Mouse (Mus musculus) G1E (cell line): Measurements from ENCODE around the gene Osbpl7. TPM values are rescaled to one million over a fixed set of nuclear protein-coding genes. Genes with fewer than 3 reads are reported as not detected.
A peak's percentile ranks its signal among the peaks of the same experiment; 100 is the strongest.

Experiments used
- ATAC-seq: 2 replicates; pipeline ENCODE4 v1.8.0; 2016; ENCODE audit warnings: mild to moderate bottlenecking; ENCODE audit not compliant: insufficient number of reproducible peaks, poor library complexity, low FRiP score, severe bottlenecking; ENCODE audit errors: extremely low read depth
- DNase-seq: peaks from one replicate; pipeline ENCODE4 v3.0.0; 2012; ENCODE audit warnings: low spot score
- H3K27me3 ChIP-seq: 2 replicates; pipeline ENCODE4 v1.6.1; 2012; ENCODE audit warnings: mild to moderate bottlenecking, low read length, inconsistent platforms; ENCODE audit not compliant: insufficient read depth
- H3K36me3 ChIP-seq: replicated peaks from 2 replicates; pipeline ENCODE3; 2012; ENCODE audit warnings: mild to moderate bottlenecking, inconsistent platforms
- H3K4me1 ChIP-seq: 2 replicates; pipeline ENCODE4 v1.6.1; 2012; ENCODE audit warnings: low read depth, low read length, inconsistent platforms, mixed read lengths; ENCODE audit not compliant: insufficient read depth
- H3K4me3 ChIP-seq: 2 replicates; pipeline ENCODE4 v1.5.1; 2012; ENCODE audit warnings: low read depth, mild to moderate bottlenecking, inconsistent platforms, low read length, moderate library complexity, mixed read lengths
- H3K9me3 ChIP-seq: replicated peaks from 2 replicates; pipeline ENCODE4 v1.6.1; 2012; ENCODE audit warnings: inconsistent platforms
- CTCF ChIP-seq: IDR thresholded peaks from 2 replicates; pipeline ENCODE4 v1.5.1; 2012; ENCODE audit warnings: low read depth, low read length, inconsistent platforms, mixed read lengths
- GATA1 ChIP-seq: IDR thresholded peaks from 2 replicates; pipeline ENCODE4 v1.6.1; 2012; ENCODE audit warnings: borderline replicate concordance, low read length, inconsistent platforms, mixed read lengths
- GATA2 ChIP-seq: IDR thresholded peaks from 2 replicates; pipeline ENCODE4 v1.6.1; 2012; ENCODE audit warnings: low read depth, low read length, inconsistent platforms, borderline replicate concordance
- POLR2AphosphoS5 ChIP-seq: IDR thresholded peaks from 2 replicates; pipeline ENCODE4 v1.6.1; 2012; ENCODE audit warnings: low read depth, low read length, inconsistent platforms; ENCODE audit not compliant: insufficient replicate concordance
- TAL1 ChIP-seq: conservative IDR thresholded peaks from 2 replicates; pipeline ENCODE4 v1.6.1; 2012; ENCODE audit warnings: low read depth, low read length, inconsistent platforms, mixed read lengths
- polyA plus RNA-seq: library from polyadenylated mRNA; stranded (reverse); fragments of >175 nt; gene quantifications from 2 replicates; pipeline ENCODE4 v1.2.3, GENCODE M21; 2012
- total RNA-seq, 2 experiments: library from RNA; stranded (forward) in 1 of 2; stranded (reverse) in 1 of 2; fragments of 200-1000 nt in 1 of 2; fragments of >200 nt in 1 of 2; fragmentation: Nextera tagmentation in 1 of 2; gene quantifications; 2 replicates each; pipeline ENCODE4 v1.2.3; 2014 to 2017

The Osbpl7 gene
- total and polyA plus RNA-seq, 3 experiments = 9.7 to 29.7 (median 15.7) TPM

- Histone ChIP-seq H3K36me3 (no peaks in the 10 kb centered on the region), H3K4me3 (no peak overlapping the region), H3K4me1 (peaks cover 15% of the 10 kb centered on the region), H3K27me3 (peaks cover 79% of the 10 kb centered on the region), H3K9me3 (peaks cover 6% of the 10 kb centered on the region)
- no peak for ATAC-seq
- DNase-seq = no peak
- TF ChIP-seq GATA1 (no peak), TAL1 (no peak), CTCF (no peak), POLR2AphosphoS5 (no peak), GATA2 (no peak)
Observed at GRCm38 (mm10) chr11:97017696-97018582, 32.5 kb upstream of the Osbpl7 start.

DNA sequence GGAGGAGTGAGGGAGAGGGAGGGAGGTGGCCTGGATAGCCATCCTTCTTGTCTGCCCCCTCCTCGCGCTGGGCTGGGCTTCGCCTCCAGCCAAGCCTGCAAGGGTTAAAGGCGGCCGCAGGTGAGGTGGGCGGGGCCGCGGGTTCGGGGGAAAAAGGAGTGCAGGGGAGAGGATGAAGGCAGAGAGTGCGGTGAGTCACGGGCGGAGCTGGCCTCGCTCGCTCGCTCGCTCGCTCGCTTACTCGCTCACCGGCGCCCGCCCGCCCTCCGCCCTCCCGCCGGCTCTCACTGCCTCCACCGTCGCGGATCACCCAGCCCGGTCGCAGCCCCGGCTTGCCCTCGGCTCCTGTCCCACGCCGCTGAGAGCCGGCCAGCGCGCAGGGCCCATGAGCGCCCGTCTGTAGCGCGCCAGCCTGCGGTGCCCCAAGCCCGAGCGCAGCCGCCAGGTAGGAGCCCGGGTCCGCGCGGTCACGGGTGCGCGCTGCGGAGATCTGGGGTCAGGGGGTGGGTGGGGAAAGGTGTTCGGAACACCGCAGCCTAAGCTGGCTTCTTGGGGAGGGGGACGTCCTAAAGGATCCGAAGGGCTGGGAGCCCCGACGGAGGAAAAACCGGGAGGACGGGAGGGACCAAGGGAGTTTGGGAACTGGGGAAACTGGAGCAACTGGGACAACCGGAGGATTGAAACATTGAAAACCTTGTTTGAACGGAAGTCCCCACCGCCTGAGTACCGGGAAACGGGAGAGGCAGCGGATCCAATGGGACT lies 31.7 kb upstream of the Osbpl7 start:
- no peak for ATAC-seq
- peaks cover 82% of the 10 kb centered on the region for H3K27me3 ChIP-seq
- peaks cover 15% of the 10 kb centered on the region for H3K4me1 ChIP-seq
- peaks cover 6% of the 10 kb centered on the region for H3K9me3 ChIP-seq
- DNase-seq = no peak
- H3K36me3 ChIP-seq = no peaks in the 10 kb centered on the region
- H3K4me3 ChIP-seq = no peak overlapping the region
- TF ChIP-seq POLR2AphosphoS5 = no peak
- no peak for TF ChIP-seq GATA1
- TF ChIP-seq CTCF = no peak
- TF ChIP-seq GATA2 = no peak
- no peak for TF ChIP-seq TAL1

DNA sequence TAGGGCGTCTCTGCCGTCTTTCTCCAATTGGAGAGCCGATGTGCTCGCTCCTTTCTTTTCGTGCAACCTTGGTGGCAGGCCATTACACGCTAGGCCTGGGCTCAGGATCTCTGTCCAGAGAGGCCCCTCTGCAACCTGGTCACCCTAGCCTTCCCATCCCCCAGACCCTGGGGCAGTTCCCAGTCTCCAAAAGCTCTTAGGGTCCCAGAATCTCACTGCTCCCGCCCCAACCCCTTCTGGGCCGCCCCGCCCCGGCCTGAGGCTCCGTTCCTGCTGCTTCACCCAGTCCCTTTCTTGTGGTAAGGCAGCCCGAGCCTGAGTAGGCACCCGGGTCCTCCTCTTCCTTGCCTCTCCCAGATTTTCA lies 31.1 kb upstream of the Osbpl7 start:
- no peak for TF ChIP-seq POLR2AphosphoS5
- TF ChIP-seq GATA1 = no peak
- TF ChIP-seq CTCF = no peak
- TF ChIP-seq TAL1 = no peak
- TF ChIP-seq GATA2 = no peak
- peaks cover 18% of the 10 kb centered on the region for H3K4me1 ChIP-seq
- peaks cover 85% of the 10 kb centered on the region for H3K27me3 ChIP-seq
- H3K9me3 ChIP-seq = peaks cover 6% of the 10 kb centered on the region
- H3K36me3 ChIP-seq = no peaks in the 10 kb centered on the region
- ATAC-seq (no peak), DNase-seq (no peak)
- H3K4me3 ChIP-seq = no peak overlapping the region

DNA sequence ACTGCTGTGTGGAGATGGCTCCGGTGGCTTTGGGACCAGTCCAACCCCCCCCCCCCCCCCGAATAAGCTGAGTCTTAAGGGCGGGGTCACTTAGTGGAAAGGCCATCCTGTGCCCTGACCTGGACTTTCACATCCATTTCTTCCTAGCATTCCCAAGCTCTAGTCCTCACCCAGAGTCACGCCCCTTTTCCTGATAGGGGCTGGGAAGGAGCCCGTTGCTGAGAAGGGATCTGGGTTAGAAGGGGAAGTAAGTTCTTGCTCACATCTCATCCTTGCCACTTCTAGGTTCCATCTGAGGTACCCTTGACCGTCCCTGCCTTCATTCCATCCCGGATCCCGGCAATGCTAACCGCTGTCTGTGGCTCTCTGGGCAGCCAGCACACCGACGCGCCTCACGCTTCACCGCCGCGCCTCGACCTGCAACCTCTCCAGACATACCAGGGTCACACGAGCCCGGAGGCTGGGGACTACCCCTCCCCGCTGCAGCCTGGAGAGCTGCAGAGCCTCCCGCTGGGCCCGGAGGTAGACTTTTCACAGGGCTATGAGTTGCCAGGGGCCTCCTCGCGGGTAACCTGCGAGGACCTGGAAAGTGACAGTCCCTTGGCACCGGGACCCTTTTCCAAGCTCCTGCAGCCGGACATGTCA lies 29.2 kb upstream of the Osbpl7 start:
- ATAC-seq = no peak
- peaks cover 6% of the 10 kb centered on the region for H3K9me3 ChIP-seq
- peaks cover 82% of the 10 kb centered on the region for H3K27me3 ChIP-seq
- H3K4me3 ChIP-seq = no peak overlapping the region; the same call in 1 of the 2 replicates
- H3K36me3 ChIP-seq = no peaks in the 10 kb centered on the region
- H3K4me1 ChIP-seq = peaks cover 34% of the 10 kb centered on the region
- no peak for DNase-seq
- TF ChIP-seq GATA1 (no peak), GATA2 (no peak), TAL1 (no peak), CTCF (no peak), POLR2AphosphoS5 (no peak)

- TF ChIP-seq GATA2 (no peak), TAL1 (no peak), CTCF (no peak), GATA1 (no peak), POLR2AphosphoS5 (no peak)
- peaks cover 77% of the 10 kb centered on the region for H3K27me3 ChIP-seq
- H3K9me3 ChIP-seq = peaks cover 6% of the 10 kb centered on the region
- peak overlapping the region; percentile 65; the same call in 1 of the 2 replicates for H3K4me3 ChIP-seq
- DNase-seq (no peak), ATAC-seq (no peak)
- H3K36me3 ChIP-seq = no peaks in the 10 kb centered on the region
- peaks cover 34% of the 10 kb centered on the region for H3K4me1 ChIP-seq
Observed at GRCm38 (mm10) chr11:97021873-97022484, 28.4 kb upstream of the Osbpl7 start.
